Comparison of ENCODE assay signal across 8 mouse cellular contexts in genomic region chr10:89745666-89746020, GRCm38 (mm10). TPM values are rescaled to one million over a fixed set of nuclear protein-coding genes. Genes with fewer than 3 reads are reported as not detected.
DNase-seq lines count a peak whose midpoint lies in the region; ATAC-seq and TF ChIP-seq lines count a peak whose summit lies in the region.

No protein-coding gene starts in this region.

- peak overlapping the region; percentile 57 for H3K4me2 ChIP-seq in forebrain, embryonic 15.5 days (replicated peaks)
- peak overlapping the region; percentile 96 for H3K4me2 ChIP-seq in liver, embryonic 13.5 days
- peak overlapping the region; percentile 54 for H3K4me2 ChIP-seq in stomach, embryonic 14.5 days (replicated peaks; ENCODE audit: low read depth, low read length)

- H3K4me3 ChIP-seq in ES-Bruce4 (ENCODE audit: low read depth, low read length): peak overlapping the region; percentile 73
- peak overlapping the region; percentile 96 for H3K4me3 ChIP-seq in forebrain, embryonic 15.5 days
- H3K4me3 ChIP-seq in liver, embryonic 13.5 days (replicated peaks): peak overlapping the region; percentile 94
- H3K4me3 ChIP-seq in stomach, embryonic 14.5 days (ENCODE audit: low read depth, low read length): peak overlapping the region; percentile 90

- no peak for TF ChIP-seq CTCF in ES-Bruce4 (IDR thresholded peaks at IDR 0.05; ENCODE audit: low read depth, low read length)

- TF ChIP-seq POLR2A in ES-Bruce4 (IDR thresholded peaks at IDR 0.05; ENCODE audit: insufficient read depth, low read length): no peak

- ATAC-seq in forebrain, embryonic 15.5 days (replicated peaks): peak; percentile 0; the same call in 1 of the 2 replicates
- ATAC-seq in liver, embryonic 13.5 days (ENCODE audit: low read depth): no peak
- no peak for ATAC-seq in stomach, embryonic 14.5 days (ENCODE audit: insufficient number of reproducible peaks, insufficient read depth, low FRiP score, low read depth)

- H3K4me1 ChIP-seq in ES-Bruce4 (ENCODE audit: control insufficient read depth, insufficient read depth, low read length): no peaks in the 10 kb centered on the region
- peaks cover 18% of the 10 kb centered on the region for H3K4me1 ChIP-seq in forebrain, embryonic 15.5 days
- H3K4me1 ChIP-seq in liver, embryonic 13.5 days (replicated peaks): peaks cover 29% of the 10 kb centered on the region
- 0 out of 2 replicates have a peak, but pooled peaks cover 3% of the 10 kb centered on the region for H3K4me1 ChIP-seq in stomach, embryonic 14.5 days (ENCODE audit: control insufficient read depth, insufficient read depth, low read length)

- H3K27ac ChIP-seq in ES-Bruce4 (ENCODE audit: insufficient read depth, low read length): no peak overlapping the region
- 0 out of 2 replicates have a peak overlapping the region, but pooled peaks have one; percentile 92 for H3K27ac ChIP-seq in forebrain, embryonic 15.5 days (replicated peaks)
- peak overlapping the region; percentile 79 for H3K27ac ChIP-seq in liver, embryonic 13.5 days
- H3K27ac ChIP-seq in stomach, embryonic 14.5 days (ENCODE audit: low read length): peak overlapping the region; percentile 88

- peak; percentile 30 to 47 for DNase-seq in heart, adult 9 months (ENCODE audit: low spot score in 2 of 2)
- DNase-seq in heart, adult 18-20 months: no peak
- DNase-seq in liver, embryonic 13.5 days: no peak
- no peak for DNase-seq in yolk sac, embryonic 10.5 days (ENCODE audit: low spot score)
- no peak for DNase-seq in T-cell, adult 2 months (ENCODE audit: low spot score)

- H3K36me3 ChIP-seq in ES-Bruce4 (ENCODE audit: control insufficient read depth, insufficient read depth, low read length, poor library complexity, severe bottlenecking): no peaks in the 10 kb centered on the region
- no peaks in the 10 kb centered on the region for H3K36me3 ChIP-seq in forebrain, embryonic 15.5 days
- H3K36me3 ChIP-seq in liver, embryonic 13.5 days: no peaks in the 10 kb centered on the region
- no peaks in the 10 kb centered on the region for H3K36me3 ChIP-seq in stomach, embryonic 14.5 days (ENCODE audit: control insufficient read depth, insufficient read depth, low read length)

- H3K27me3 ChIP-seq in ES-Bruce4 (ENCODE audit: control insufficient read depth, insufficient read depth, low read length, poor library complexity, severe bottlenecking): no peaks in the 10 kb centered on the region
- H3K27me3 ChIP-seq in forebrain, embryonic 15.5 days: no peaks in the 10 kb centered on the region
- H3K27me3 ChIP-seq in liver, embryonic 13.5 days: no peaks in the 10 kb centered on the region
- no peaks in the 10 kb centered on the region for H3K27me3 ChIP-seq in stomach, embryonic 14.5 days (ENCODE audit: control insufficient read depth, insufficient read depth, low read length)

- H3K9me3 ChIP-seq in ES-Bruce4 (replicated peaks; ENCODE audit: control insufficient read depth, insufficient read depth, low read length, poor library complexity, severe bottlenecking): no peaks in the 10 kb centered on the region
- no peaks in the 10 kb centered on the region for H3K9me3 ChIP-seq in forebrain, embryonic 15.5 days
- no peaks in the 10 kb centered on the region for H3K9me3 ChIP-seq in liver, embryonic 13.5 days (replicated peaks)
- no peaks in the 10 kb centered on the region for H3K9me3 ChIP-seq in stomach, embryonic 14.5 days (ENCODE audit: control insufficient read depth, low read depth, low read length)

- WGBS in forebrain, embryonic 15.5 days: under 1% methylated on average over 14 of the region's 14 CpGs
- WGBS in liver, embryonic 13.5 days (ENCODE audit: insufficient replicate concordance): 2% methylated on average over 14 of the region's 14 CpGs
- under 1% methylated on average over 14 of the region's 14 CpGs for WGBS in stomach, embryonic 14.5 days

- no peak for TF ChIP-seq EP300 in ES-Bruce4 (IDR thresholded peaks at IDR 0.05; ENCODE audit: insufficient read depth, low read depth, low read length)

- H3K9ac ChIP-seq in ES-Bruce4 (ENCODE audit: low read depth, poor library complexity, severe bottlenecking): peak overlapping the region; percentile 96
- peak overlapping the region; percentile 95 for H3K9ac ChIP-seq in forebrain, embryonic 15.5 days (replicated peaks)
- peak overlapping the region; percentile 91 for H3K9ac ChIP-seq in liver, embryonic 13.5 days
- peak overlapping the region; percentile 78 for H3K9ac ChIP-seq in stomach, embryonic 14.5 days (replicated peaks; ENCODE audit: low read depth, low read length)

RNA-seq across cellular contexts. Expression of gene Uhrf1bp1l, which starts 0.9 kb away (rescaled TPM):
- total RNA-seq in heart, adult 18-20 months (2021): 10 to 100 TPM; 21.5 to 21.6 TPM
- polyA plus RNA-seq in ES-Bruce4 (2011; ENCODE audit: insufficient read depth, insufficient read length, low read depth, missing spikeins): 39.9 and 43.5 TPM in 2 replicates
- polyA plus RNA-seq in forebrain, embryonic 15.5 days (2015; fragmentation: Nextera tagmentation; extraction: Ambion mirVana): 27.7 and 28.1 TPM in 2 replicates
- polyA plus RNA-seq in liver, embryonic 13.5 days (2015; fragmentation: Nextera tagmentation; extraction: Ambion mirVana): 10.5 and 15.1 TPM in 2 replicates
- 30.5 and 30.7 TPM in 2 replicates for polyA plus RNA-seq in stomach, embryonic 14.5 days (2014; fragmentation: Nextera tagmentation; extraction: Ambion mirVana)

RNA-seq across cellular contexts. Expression of gene Actr6, which starts 13.5 kb away (rescaled TPM):
- 10 to 100 TPM; 13.4 to 14.2 TPM for total RNA-seq in heart, adult 18-20 months (2021)
- polyA plus RNA-seq in ES-Bruce4 (2011; ENCODE audit: insufficient read depth, insufficient read length, low read depth, missing spikeins): 32.8 and 40.7 TPM in 2 replicates
- polyA plus RNA-seq in forebrain, embryonic 15.5 days (2015; fragmentation: Nextera tagmentation; extraction: Ambion mirVana): 64.7 and 67.1 TPM in 2 replicates
- polyA plus RNA-seq in liver, embryonic 13.5 days (2015; fragmentation: Nextera tagmentation; extraction: Ambion mirVana): 18.1 and 24.1 TPM in 2 replicates
- 29.7 and 39.1 TPM in 2 replicates for polyA plus RNA-seq in stomach, embryonic 14.5 days (2014; fragmentation: Nextera tagmentation; extraction: Ambion mirVana)

RNA-seq across cellular contexts. Expression of gene Scyl2, which starts 59.6 kb away (rescaled TPM):
- total RNA-seq in heart, adult 18-20 months (2021): 10 to 100 TPM; 17.1 to 17.7 TPM
- polyA plus RNA-seq in ES-Bruce4 (2011; ENCODE audit: insufficient read depth, insufficient read length, low read depth, missing spikeins): 56.3 and 58.2 TPM in 2 replicates
- 9.0 and 9.2 TPM in 2 replicates for polyA plus RNA-seq in forebrain, embryonic 15.5 days (2015; fragmentation: Nextera tagmentation; extraction: Ambion mirVana)
- polyA plus RNA-seq in liver, embryonic 13.5 days (2015; fragmentation: Nextera tagmentation; extraction: Ambion mirVana): 4.3 and 5.1 TPM in 2 replicates
- polyA plus RNA-seq in stomach, embryonic 14.5 days (2014; fragmentation: Nextera tagmentation; extraction: Ambion mirVana): 15.2 and 16.1 TPM in 2 replicates

Comparison
In these comparisons a context has a peak if more than half of its experiments do, and no peak if none do; other contexts are left out.
1. DNase-seq: peak in heart, adult 9 months (2 of 2); none in heart, adult 18-20 months (0 of 2), liver, embryonic 13.5 days (single experiment), yolk sac, embryonic 10.5 days (single experiment) and T-cell, adult 2 months (single experiment).
2. Peak in every context shown above with its lines, with median percentiles within 50 percentile points of each other: H3K4me3 ChIP-seq, H3K9ac ChIP-seq and H3K4me2 ChIP-seq.